Mouse (Mus musculus): Measurements from ENCODE around the gene Sec22b. TPM values are rescaled to one million over a fixed set of nuclear protein-coding genes. Genes with fewer than 3 reads are reported as not detected.

The Sec22b gene
- 136 and 138 TPM in 2 replicates for polyA plus RNA-seq (2014; fragmentation: Nextera tagmentation; extraction: Ambion mirVana)

DNA sequence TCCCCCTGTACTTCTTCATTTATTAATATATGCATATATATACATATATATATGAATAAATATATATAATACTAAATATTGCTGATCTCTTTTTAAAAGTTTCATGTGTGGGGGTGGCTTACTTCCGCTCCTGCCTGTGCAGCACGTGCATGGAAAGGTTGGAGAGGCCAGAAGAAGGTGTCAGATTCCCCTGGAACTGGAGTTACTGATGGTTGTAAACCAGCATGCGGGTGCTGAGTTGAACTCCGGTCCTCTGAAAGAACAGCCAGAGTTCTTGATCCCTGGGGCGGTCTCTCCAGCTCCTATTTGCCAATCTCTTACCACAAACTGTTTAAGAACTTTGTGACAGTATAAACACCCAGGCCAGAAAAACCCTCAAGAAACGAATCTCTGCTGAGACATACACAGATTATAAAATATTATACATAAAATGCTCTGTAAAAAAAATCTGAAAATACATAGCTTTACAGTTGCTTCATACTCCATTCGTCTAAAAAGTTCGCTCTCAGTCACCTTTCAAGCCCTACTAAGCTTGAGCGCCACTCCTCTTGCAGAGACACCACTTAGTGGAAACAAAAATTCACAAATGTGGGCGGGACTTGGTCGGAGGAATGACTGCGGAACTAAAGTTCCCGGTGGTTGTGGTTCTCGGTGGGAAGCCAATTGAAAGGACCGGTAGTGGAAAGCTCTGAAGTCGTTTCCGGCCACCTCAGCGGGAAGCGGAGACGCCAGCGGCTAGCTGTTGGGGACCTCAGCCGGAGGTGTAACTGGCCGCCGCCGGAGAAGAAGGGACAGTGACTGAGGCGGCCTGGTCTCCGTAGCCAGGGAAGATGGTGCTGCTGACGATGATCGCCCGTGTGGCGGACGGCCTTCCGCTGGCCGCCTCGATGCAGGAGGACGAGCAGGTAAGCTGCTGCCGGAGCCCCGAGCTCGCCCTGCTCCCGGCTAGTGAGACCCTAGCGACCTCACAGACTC lies at the start of gene Sec22b:
TSS of gene Sec22b (plus strand) at position 675 of the 975 bp plus-strand sequence.
- Histone ChIP-seq H3K4me2 (ENCODE audit: low read depth) (peak within 1 kb of the TSS; percentile 76), H3K27me3 (ENCODE audit: control insufficient read depth, insufficient read depth, low read length) (no peaks in the 10 kb centered on the region), H3K4me1 (ENCODE audit: control insufficient read depth, insufficient read depth, low read length) (peaks cover 3% of the 10 kb centered on the region; the same call in 1 of the 2 replicates), H3K36me3 (ENCODE audit: control insufficient read depth, insufficient read depth, low read length) (no peaks in the 10 kb centered on the region), H3K9ac (ENCODE audit: low read length) (peak within 1 kb of the TSS; percentile 81), H3K9me3 (ENCODE audit: control insufficient read depth, low read length) (no peaks in the 10 kb centered on the region), H3K27ac (ENCODE audit: low read depth, low read length) (no peak within 1 kb of the TSS), H3K4me3 (ENCODE audit: low read depth, low read length) (peak within 1 kb of the TSS; percentile 84)
- DNase-seq (ENCODE audit: low spot score) (peak; percentile 90), ATAC-seq (ENCODE audit: insufficient read depth, low FRiP score, low TSS enrichment) (peak; percentile 84)
- WGBS: 3% methylated on average over 41 of the region's 41 CpGs

DNA sequence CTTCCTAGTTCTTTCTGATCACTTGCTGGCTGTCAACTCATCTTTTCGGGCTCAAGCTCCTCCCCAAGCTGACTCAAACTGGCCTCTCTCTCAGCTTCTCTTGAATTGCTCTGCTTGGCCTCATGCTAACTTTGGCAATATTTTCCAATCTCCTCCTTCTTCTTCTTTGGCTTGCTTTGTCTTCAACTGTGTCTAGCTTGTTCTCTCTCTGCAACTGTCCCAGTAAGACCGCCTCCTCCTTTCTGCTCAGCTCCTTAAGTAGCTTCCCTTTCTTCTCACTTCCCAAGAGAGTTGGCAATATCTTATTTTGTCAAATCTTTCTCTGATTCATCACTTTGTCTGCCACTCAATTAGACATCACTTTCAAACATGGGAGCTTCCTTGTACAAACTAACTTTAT lies 49.2 kb upstream of the Sec22b start:
- WGBS: 79% methylated on average over 2 of the region's 2 CpGs
- H3K9ac ChIP-seq (ENCODE audit: low read length): no peak overlapping the region
- H3K9me3 ChIP-seq (ENCODE audit: control insufficient read depth, low read length): no peaks in the 10 kb centered on the region
- ATAC-seq (ENCODE audit: insufficient read depth, low FRiP score, low TSS enrichment) (no peak), DNase-seq (ENCODE audit: low spot score) (no peak)
- no peaks in the 10 kb centered on the region for H3K36me3 ChIP-seq (ENCODE audit: control insufficient read depth, insufficient read depth, low read length)
- no peaks in the 10 kb centered on the region for H3K27me3 ChIP-seq (ENCODE audit: control insufficient read depth, insufficient read depth, low read length)
- no peaks in the 10 kb centered on the region for H3K4me1 ChIP-seq (ENCODE audit: control insufficient read depth, insufficient read depth, low read length)
- no peak overlapping the region for H3K4me2 ChIP-seq (ENCODE audit: low read depth)
- no peak overlapping the region for H3K27ac ChIP-seq (ENCODE audit: low read depth, low read length)
- no peak overlapping the region for H3K4me3 ChIP-seq (ENCODE audit: low read depth, low read length)

DNA sequence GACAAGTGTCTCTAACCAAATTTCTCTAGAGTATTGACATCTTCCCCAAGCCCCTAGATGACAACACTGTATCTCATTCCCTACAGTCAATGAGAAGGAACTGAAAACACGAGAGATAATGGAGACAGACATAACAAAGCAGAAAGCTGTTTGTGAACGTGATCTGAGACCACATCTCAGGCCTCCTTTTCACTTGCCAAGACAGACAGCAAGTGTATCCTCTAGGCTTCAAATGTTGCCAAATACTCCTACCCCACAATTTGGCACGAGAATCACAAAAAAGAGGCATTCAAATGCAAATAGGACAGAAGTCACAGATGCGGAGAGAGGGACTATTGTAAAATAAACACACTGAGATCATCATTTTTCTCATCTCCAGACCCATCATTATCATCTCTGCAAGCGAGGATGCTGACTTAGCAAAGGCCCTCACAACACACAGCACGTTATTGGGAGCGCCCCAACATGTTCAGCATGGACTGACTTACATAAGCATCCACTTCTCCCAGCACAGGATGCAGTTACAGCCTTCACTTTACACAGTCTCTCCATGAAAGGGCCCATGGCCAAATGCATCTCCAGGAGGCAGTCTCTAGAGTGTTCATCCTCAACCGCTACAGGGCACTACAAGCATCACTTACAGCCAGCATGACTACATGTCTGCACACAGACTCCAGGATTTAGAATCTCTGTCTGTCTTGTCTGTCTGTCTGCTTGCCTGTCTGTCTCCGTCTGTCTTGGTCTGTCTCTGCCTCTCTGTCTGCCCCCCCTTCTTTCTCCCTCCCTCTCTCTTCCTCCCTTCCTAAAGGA lies 46.2 kb upstream of the Sec22b start:
- 73% methylated on average over 9 of the region's 9 CpGs for WGBS
- H3K9me3 ChIP-seq (ENCODE audit: control insufficient read depth, low read length): no peaks in the 10 kb centered on the region
- no peak overlapping the region for H3K4me3 ChIP-seq (ENCODE audit: low read depth, low read length)
- no peaks in the 10 kb centered on the region for H3K36me3 ChIP-seq (ENCODE audit: control insufficient read depth, insufficient read depth, low read length)
- H3K27ac ChIP-seq (ENCODE audit: low read depth, low read length): no peak overlapping the region
- H3K4me1 ChIP-seq (ENCODE audit: control insufficient read depth, insufficient read depth, low read length): no peaks in the 10 kb centered on the region
- DNase-seq (ENCODE audit: low spot score) (no peak), ATAC-seq (ENCODE audit: insufficient read depth, low FRiP score, low TSS enrichment) (no peak)
- no peak overlapping the region for H3K9ac ChIP-seq (ENCODE audit: low read length)
- H3K4me2 ChIP-seq (ENCODE audit: low read depth): no peak overlapping the region
- no peaks in the 10 kb centered on the region for H3K27me3 ChIP-seq (ENCODE audit: control insufficient read depth, insufficient read depth, low read length)

DNA sequence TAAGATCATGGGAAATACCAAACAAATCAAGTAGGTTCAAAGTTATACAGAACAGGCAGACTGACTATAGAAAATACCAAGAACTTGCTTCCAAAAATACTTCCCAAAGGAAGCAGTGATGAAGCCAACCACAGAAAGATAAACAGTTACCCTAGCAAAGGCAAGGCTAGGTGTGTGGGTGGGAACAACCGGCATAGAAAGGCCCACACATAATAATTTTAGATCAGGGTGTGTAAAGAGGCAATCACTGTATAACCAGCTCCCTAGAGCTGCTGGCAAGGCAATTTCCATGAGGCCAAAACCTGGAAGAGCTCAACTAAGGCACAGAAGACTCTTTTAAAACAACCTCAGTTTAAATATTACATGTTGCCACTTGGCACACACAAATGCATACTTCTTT lies 41.6 kb upstream of the Sec22b start:
- Histone ChIP-seq H3K9me3 (ENCODE audit: control insufficient read depth, low read length) (no peaks in the 10 kb centered on the region), H3K27ac (ENCODE audit: low read depth, low read length) (no peak overlapping the region), H3K9ac (ENCODE audit: low read length) (no peak overlapping the region), H3K4me2 (ENCODE audit: low read depth) (no peak overlapping the region), H3K4me1 (ENCODE audit: control insufficient read depth, insufficient read depth, low read length) (no peaks in the 10 kb centered on the region), H3K4me3 (ENCODE audit: low read depth, low read length) (no peak overlapping the region), H3K27me3 (ENCODE audit: control insufficient read depth, insufficient read depth, low read length) (no peaks in the 10 kb centered on the region), H3K36me3 (ENCODE audit: control insufficient read depth, insufficient read depth, low read length) (no peaks in the 10 kb centered on the region)
- 93% methylated on average over 1 of the region's 1 CpGs for WGBS
- ATAC-seq (ENCODE audit: insufficient read depth, low FRiP score, low TSS enrichment) (no peak), DNase-seq (ENCODE audit: low spot score) (no peak)

DNA sequence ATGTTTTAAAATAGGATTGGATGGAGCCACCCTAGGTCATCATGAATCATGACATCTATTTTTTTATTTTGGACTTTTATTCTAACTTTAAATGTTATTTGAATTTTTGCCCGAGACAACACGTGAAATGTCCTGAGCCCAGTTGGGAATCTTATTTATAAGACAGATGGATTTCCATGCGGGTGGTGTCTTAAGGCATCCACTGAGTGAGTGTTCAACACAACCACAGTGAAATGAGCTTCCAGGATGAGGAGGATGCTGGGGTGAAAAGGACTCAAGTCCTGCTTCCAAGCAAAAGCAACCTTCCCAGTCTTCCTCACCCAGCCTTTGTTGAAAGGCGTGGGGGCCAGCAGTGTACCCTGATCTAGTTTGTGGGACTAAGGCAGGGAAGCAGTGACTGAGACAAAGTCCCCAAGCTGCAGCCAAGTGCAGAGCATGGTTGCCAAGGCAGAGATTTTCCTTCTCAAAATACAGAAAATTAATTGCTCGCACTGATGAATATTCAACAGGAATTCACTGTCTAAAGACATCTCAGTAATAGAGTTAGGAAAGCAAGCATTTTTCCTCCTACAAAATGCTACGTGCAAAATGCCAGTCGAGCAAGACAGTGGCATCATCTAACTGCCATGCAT lies 40.1 kb upstream of the Sec22b start:
- no peak overlapping the region for H3K27ac ChIP-seq (ENCODE audit: low read depth, low read length)
- H3K9me3 ChIP-seq (ENCODE audit: control insufficient read depth, low read length): no peaks in the 10 kb centered on the region
- no peaks in the 10 kb centered on the region for H3K36me3 ChIP-seq (ENCODE audit: control insufficient read depth, insufficient read depth, low read length)
- 93% methylated on average over 7 of the region's 7 CpGs for WGBS
- no peaks in the 10 kb centered on the region for H3K27me3 ChIP-seq (ENCODE audit: control insufficient read depth, insufficient read depth, low read length)
- DNase-seq (ENCODE audit: low spot score) (no peak), ATAC-seq (ENCODE audit: insufficient read depth, low FRiP score, low TSS enrichment) (no peak)
- H3K9ac ChIP-seq (ENCODE audit: low read length): no peak overlapping the region
- H3K4me2 ChIP-seq (ENCODE audit: low read depth): no peak overlapping the region
- no peak overlapping the region for H3K4me3 ChIP-seq (ENCODE audit: low read depth, low read length)
- no peaks in the 10 kb centered on the region for H3K4me1 ChIP-seq (ENCODE audit: control insufficient read depth, insufficient read depth, low read length)

DNA sequence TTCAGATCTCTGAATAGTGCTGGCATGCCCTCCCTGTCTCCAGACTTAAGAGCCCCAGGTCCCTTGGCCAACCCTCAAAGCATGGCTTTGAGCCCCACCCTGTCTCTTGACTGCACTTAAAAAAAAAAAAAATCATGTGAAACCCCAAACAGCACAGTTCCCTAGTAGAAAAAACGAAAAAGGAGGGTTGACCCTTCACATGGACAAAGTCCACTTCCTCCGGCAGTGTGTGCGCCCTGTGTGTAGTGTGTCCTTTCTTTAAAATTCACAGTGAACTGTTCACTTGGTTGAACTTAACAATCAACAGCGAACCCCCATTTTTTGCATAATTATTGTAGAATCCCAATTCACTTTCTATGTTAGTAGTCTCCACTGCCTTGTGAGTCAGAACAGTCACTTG lies 34.3 kb upstream of the Sec22b start:
- no peak overlapping the region for H3K9ac ChIP-seq (ENCODE audit: low read length)
- DNase-seq (ENCODE audit: low spot score) (no peak), ATAC-seq (ENCODE audit: insufficient read depth, low FRiP score, low TSS enrichment) (no peak)
- H3K4me2 ChIP-seq (ENCODE audit: low read depth): no peak overlapping the region
- no peaks in the 10 kb centered on the region for H3K36me3 ChIP-seq (ENCODE audit: control insufficient read depth, insufficient read depth, low read length)
- H3K4me3 ChIP-seq (ENCODE audit: low read depth, low read length): no peak overlapping the region
- H3K27ac ChIP-seq (ENCODE audit: low read depth, low read length): no peak overlapping the region
- no peaks in the 10 kb centered on the region for H3K9me3 ChIP-seq (ENCODE audit: control insufficient read depth, low read length)
- WGBS: 75% methylated on average over 4 of the region's 4 CpGs
- peaks cover 8% of the 10 kb centered on the region for H3K27me3 ChIP-seq (ENCODE audit: control insufficient read depth, insufficient read depth, low read length)
- H3K4me1 ChIP-seq (ENCODE audit: control insufficient read depth, insufficient read depth, low read length): peaks cover 5% of the 10 kb centered on the region; the same call in 1 of the 2 replicates

DNA sequence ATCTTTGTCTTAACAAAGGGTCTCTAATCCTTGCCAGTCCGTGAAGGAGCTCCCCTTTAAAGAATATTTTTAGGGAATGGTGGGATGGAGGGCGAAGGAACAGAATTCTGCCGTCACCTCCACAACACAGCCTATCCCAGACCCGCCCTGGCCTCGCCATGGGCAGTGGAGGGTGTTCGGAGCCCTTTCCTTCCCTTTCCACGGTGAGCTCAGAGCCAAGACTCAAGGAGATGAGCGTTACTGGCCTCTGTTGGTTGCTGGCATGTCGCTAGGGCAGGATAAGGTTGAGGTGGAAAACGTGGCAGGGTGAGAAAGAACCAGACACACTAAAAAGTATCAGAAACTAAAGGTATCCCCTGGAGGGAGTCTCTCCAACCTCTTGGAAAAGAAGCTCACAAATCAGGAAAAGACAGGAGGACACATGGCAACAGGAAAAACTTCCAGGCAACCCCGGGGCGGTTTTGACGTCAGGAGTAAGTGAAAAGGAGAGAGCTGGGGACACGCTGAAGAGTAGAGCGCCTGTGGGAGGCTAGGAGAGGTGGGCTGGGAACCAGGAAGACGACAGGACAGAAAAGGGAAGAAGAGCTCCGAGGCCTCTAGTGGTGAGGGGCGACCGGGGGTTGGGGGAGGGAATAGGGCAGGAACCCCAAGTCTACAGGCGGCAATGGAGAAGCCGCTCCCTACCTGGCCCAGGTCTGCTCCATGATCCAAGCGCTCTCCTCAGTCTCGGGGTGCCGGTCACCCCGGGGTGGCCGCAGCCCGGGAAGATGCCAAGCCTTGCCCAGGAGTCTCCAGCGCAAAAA lies 33.6 kb upstream of the Sec22b start:
- Histone ChIP-seq H3K36me3 (ENCODE audit: control insufficient read depth, insufficient read depth, low read length) (no peaks in the 10 kb centered on the region), H3K9me3 (ENCODE audit: control insufficient read depth, low read length) (no peaks in the 10 kb centered on the region), H3K4me1 (ENCODE audit: control insufficient read depth, insufficient read depth, low read length) (peaks cover 5% of the 10 kb centered on the region; the same call in 1 of the 2 replicates), H3K27me3 (ENCODE audit: control insufficient read depth, insufficient read depth, low read length) (peaks cover 8% of the 10 kb centered on the region), H3K4me2 (ENCODE audit: low read depth) (peak overlapping the region; percentile 81), H3K27ac (ENCODE audit: low read depth, low read length) (no peak overlapping the region), H3K9ac (ENCODE audit: low read length) (peak overlapping the region; percentile 45), H3K4me3 (ENCODE audit: low read depth, low read length) (peak overlapping the region; percentile 40)
- DNase-seq (ENCODE audit: low spot score): no peak
- 3% methylated on average over 23 of the region's 28 CpGs for WGBS
- ATAC-seq (ENCODE audit: insufficient read depth, low FRiP score, low TSS enrichment): peak; percentile 16; the same call in 1 of the 2 replicates

Data from neural tube, embryonic 11.5 days (tissue).